Mouse (Mus musculus): Measurements from ENCODE around the gene Olfr733.

The Olfr733 gene

GRCm38 (mm10) chr14:50301422-50301821, at the start of gene Olfr733:
TSS of gene Olfr733 (minus strand) at chr14:50301522.
- ChIA-PET POLR2A (no interaction called here), CTCF (no interaction called here)

GRCm38 (mm10) chr14:50348796-50349195, 47.5 kb upstream of the Olfr733 start, which contains the start of gene Olfr735:
TSS of gene Olfr735 (minus strand) at chr14:50348872.
- ChIA-PET CTCF (no interaction called here), POLR2A (no interaction called here)

GRCm38 (mm10) chr14:50326661-50327060, 25.3 kb upstream of the Olfr733 start, which contains the start of gene Olfr734:
TSS of gene Olfr734 (minus strand) at chr14:50326761.
- ChIA-PET POLR2A (no interaction called here), CTCF (no interaction called here)

- POLR2A ChIA-PET: no interaction called here
- CTCF ChIA-PET: no interaction called here
These were observed 17.2 kb downstream of the Olfr733 start, which contains the start of gene Olfr732 for GRCm38 (mm10) chr14:50284106-50284505. TSS of gene Olfr732 (minus strand) at chr14:50284206.
